Comparison of ENCODE assay signal across 9 mouse cellular contexts in the genomic region with DNA sequence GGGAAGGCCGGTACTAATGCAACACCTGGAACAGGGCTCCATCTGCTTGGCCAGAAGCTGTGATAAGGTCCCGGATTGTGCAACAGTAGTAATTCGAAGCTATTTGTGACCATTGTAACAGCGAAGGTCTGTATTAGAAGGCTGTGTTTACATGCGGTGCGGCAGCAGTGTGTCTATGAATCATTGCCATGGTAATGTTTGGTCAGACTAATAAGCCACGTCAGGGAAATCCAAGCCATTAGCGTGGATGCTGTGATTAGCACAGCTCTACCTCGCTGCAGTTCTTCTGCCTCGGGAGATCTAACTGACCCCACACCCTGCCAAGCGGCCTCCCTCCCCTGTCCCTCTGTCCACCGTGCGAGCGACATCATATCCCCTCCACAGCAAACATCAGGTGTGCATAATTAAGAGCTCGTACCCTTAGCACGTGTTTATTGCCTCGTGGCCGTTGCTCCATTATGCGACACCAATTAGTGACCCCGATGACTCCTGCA. TPM values are rescaled to one million over a fixed set of nuclear protein-coding genes. Genes with fewer than 3 reads are reported as not detected.
DNase-seq lines count a peak whose midpoint lies in the region; ATAC-seq lines count a peak whose summit lies in the region.
"Had no signal": no experiment of that assay in that cellular context is flagged by ENCODE, and none has a peak within 500 bp of the region (broad histone marks: within the 10 kb centered on the region; RNA-seq: fewer than 3 reads in every experiment).

No protein-coding gene starts in this region.

- WGBS in limb, embryonic 13.5 days: 13% methylated on average over 20 of the region's 20 CpGs

- peaks cover 8% of the 10 kb centered on the region; the same call in 1 of the 2 replicates for H3K27me3 ChIP-seq in limb, embryonic 13.5 days

- H3K9ac ChIP-seq in limb, embryonic 13.5 days: no peak overlapping the region
- H3K9ac ChIP-seq: liver, embryonic 14.5 days had no signal

- H3K27ac ChIP-seq in limb, embryonic 13.5 days: no peak overlapping the region
- H3K27ac ChIP-seq: liver, embryonic 14.5 days had no signal

- peak overlapping the region; percentile 37 for H3K4me2 ChIP-seq in limb, embryonic 13.5 days (replicated peaks)

- peak; percentile 41 for DNase-seq in adrenal gland, postnatal 10 days
- DNase-seq in adrenal gland, postnatal 36 days: no peak
- peak; percentile 35 for DNase-seq in testis, postnatal 10 days (ENCODE audit: low spot score)
- DNase-seq in testis, postnatal 14 days (ENCODE audit: low spot score): no peak
- no peak for DNase-seq in B cell, adult 2 months
- DNase-seq in layer of hippocampus, postnatal 14 days (ENCODE audit: low spot score in 2 of 2): no peak

- H3K36me3 ChIP-seq in limb, embryonic 13.5 days: no peaks in the 10 kb centered on the region

- ATAC-seq in limb, embryonic 13.5 days (ENCODE audit: low FRiP score, low read depth): no peak
- no peak for ATAC-seq in granulocyte monocyte progenitor cell, adult 5-6 weeks (replicated peaks; ENCODE audit: poor library complexity, severe bottlenecking)

- H3K4me1 ChIP-seq in limb, embryonic 13.5 days: peaks cover 26% of the 10 kb centered on the region

- no peaks in the 10 kb centered on the region for H3K9me3 ChIP-seq in limb, embryonic 13.5 days

- H3K4me3 ChIP-seq in limb, embryonic 13.5 days: no peak overlapping the region

RNA-seq across cellular contexts. Expression of gene Amigo2, which starts 29.6 kb away (rescaled TPM):
- total RNA-seq in adrenal gland, postnatal 10 days (2021): 10 to 100 TPM in 1 of 2 experiments, 1 to 10 TPM in 1; 9.2 to 12.1 TPM
- 10 to 100 TPM in 1 of 2 experiments, 1 to 10 TPM in 1; 7.0 to 12.0 TPM for total RNA-seq in adrenal gland, postnatal 36 days (2021)
- polyA plus RNA-seq in limb, embryonic 13.5 days (2015; fragmentation: Nextera tagmentation; extraction: Ambion mirVana): 6.3 and 6.7 TPM in 2 replicates
- total RNA-seq in granulocyte monocyte progenitor cell, adult 5-6 weeks (2014; fragmentation: Nextera tagmentation): 0.79 TPM in 1 of 2 replicates, not detected in the other
- 0.26 and 1.2 TPM in 2 replicates for total RNA-seq in granulocyte monocyte progenitor cell, adult 5-6 weeks (2017)
- 10 to 100 TPM; 21.1 to 26.2 TPM for total RNA-seq in layer of hippocampus, postnatal 14 days (2021)

RNA-seq across cellular contexts. Expression of gene Pced1b, which starts 29.8 kb away (rescaled TPM):
- 10 to 100 TPM; 23.5 to 26.0 TPM for total RNA-seq in adrenal gland, postnatal 10 days (2021)
- 10 to 100 TPM; 21.9 to 27.4 TPM for total RNA-seq in adrenal gland, postnatal 36 days (2021)
- polyA plus RNA-seq in limb, embryonic 13.5 days (2015; fragmentation: Nextera tagmentation; extraction: Ambion mirVana): 2.9 and 4.0 TPM in 2 replicates
- total RNA-seq in granulocyte monocyte progenitor cell, adult 5-6 weeks (2014; fragmentation: Nextera tagmentation): 32.8 and 48.3 TPM in 2 replicates
- 12.3 and 13.7 TPM in 2 replicates for total RNA-seq in granulocyte monocyte progenitor cell, adult 5-6 weeks (2017)
- total RNA-seq in layer of hippocampus, postnatal 14 days (2021): 1 to 10 TPM; 7.7 to 8.1 TPM

Comparison
In these comparisons a context has a peak if more than half of its experiments do, and no peak if none do; other contexts are left out.
1. DNase-seq: peak in adrenal gland, postnatal 10 days (single experiment) and testis, postnatal 10 days (single experiment); none in adrenal gland, postnatal 36 days (0 of 2), testis, postnatal 14 days (single experiment), B cell, adult 2 months (0 of 2) and layer of hippocampus, postnatal 14 days (0 of 2).